Mouse (Mus musculus) A20 (cell line): Measurements from ENCODE around the gene Enc1.

ENCODE experiments used
- DNase-seq: peaks from one replicate; pipeline ENCODE4 v3.0.0-alpha.2; 2011; ENCODE audit warnings: low read depth, low spot score

The Enc1 gene

DNA sequence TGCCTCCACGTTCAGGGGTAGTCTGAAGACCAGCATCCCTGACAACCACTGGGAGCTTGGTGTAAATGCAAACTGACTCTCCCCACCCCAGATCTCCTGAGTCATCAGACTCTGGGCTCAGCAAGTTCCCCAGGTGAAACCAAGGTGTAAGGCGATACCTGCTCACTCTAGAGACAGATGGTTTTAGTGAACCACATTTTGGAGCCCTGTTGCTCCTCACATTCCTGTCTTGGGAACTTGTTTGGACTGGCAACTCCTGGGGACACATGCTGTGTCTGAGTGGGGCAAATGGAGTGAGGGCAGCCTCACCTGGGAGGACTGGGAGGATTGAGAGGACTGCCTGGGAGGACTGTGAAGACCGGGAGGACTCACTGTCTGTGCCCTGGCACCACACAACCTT is 13.1 kb upstream of the Enc1 start:
- DNase-seq: no peak

DNA sequence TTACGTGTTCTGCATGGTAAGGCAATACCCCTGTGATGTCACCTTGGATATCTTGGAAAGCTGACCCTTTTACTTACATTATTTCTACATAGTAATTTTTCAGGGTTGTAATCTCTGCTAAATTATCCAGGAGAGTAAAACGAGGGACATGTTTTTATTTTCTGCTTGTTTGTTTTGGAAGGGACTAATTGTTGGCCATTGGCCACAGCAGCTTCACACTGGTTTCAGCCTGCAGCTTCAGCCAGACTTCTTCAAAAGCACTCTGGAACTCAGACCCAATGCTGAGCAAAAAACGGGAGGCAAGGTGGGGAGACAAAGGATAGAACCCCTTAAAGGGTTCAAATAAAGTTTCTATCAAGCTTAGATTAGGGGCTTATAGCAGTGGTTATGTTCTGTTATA is 10.8 kb upstream of the Enc1 start:
- no peak for DNase-seq

DNA sequence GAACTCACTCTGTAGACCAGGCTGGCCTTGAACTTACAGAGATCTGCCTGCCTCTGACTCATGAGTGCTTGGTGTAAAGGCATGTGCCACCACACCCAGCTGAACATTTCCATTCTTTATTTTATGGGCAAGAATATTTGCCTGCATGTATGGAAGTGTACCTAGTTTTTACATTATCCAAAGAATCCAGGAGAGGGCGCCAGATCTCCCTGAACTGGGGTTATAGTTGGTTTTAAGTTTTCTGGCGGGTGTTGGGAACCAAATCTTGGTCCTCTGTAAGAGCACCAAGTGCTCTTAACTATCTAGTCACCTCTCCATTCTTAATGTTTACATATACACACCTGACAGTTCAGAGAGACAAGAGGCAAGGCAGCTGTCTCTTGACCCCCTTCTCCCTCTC is 7.8 kb upstream of the Enc1 start:
- peak; percentile 22 for DNase-seq

DNA sequence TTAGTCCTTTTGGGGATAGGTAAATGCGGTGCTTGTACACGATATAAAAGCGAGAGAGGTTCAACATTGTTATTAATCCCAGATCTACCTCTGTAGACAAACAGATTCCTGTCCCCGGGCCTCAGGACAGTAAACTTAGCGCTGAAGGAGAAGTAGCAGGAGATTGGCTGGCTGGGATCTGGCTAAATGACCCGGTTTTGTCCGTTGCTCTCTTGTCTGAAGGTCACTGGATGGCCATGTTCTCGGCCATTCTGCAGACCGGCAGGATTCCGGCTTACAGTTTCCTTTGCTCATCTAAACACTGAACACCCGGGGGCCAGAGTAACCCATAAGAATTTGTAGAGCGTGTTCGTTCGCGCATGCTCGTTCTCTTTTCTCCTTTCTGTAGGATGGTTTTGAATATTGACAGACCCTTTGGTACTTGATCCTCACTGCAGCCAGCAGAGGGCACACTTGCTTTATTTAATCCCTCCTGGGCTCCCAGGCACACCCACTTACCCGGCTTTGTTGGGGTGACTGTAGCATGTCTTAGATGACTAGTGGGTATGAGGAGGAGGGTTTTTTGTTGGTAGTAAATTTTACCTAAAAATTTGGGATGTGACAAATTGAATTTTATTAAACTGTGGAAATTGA is 6.0 kb upstream of the Enc1 start:
- peak; percentile 79 for DNase-seq

DNA sequence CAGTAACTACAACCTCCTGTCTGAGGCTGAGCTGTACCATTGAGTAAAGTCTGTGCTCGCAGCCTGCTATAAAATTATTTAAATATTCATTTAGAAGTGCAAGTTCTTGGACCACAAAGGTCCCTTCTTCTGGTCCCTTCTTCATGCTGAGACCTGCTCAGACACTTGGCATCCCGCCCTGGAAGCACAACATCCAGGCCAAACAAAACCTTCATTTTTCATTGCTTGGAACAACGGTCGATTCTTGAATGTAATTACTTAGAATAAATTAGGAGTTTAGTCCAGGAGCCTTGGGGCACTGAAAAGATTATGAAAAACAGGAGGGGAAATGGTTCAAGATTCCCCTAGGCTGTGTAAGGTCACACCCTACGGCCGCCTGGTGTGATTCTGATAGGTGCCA is 5.0 kb upstream of the Enc1 start:
- DNase-seq: no peak

DNA sequence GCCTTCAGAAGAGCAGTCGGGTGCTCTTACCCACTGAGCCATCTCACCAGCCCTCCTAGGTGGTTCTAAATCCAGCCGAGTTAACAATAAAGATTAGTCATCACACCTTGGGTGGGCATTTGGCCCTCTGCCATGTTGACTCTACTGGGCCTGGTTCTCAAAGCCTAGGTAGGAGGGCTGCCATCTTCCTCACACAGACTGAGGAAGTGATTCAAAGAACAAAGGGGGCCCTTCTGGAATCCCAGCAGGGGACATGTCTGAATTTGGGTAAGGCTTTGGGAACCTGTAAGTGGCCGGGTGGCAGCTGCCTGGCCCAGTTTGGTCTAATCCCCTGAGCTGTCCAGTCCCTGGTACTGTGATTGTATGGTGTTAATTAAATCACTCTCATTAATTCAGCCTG is 3.2 kb upstream of the Enc1 start:
- no peak for DNase-seq

DNA sequence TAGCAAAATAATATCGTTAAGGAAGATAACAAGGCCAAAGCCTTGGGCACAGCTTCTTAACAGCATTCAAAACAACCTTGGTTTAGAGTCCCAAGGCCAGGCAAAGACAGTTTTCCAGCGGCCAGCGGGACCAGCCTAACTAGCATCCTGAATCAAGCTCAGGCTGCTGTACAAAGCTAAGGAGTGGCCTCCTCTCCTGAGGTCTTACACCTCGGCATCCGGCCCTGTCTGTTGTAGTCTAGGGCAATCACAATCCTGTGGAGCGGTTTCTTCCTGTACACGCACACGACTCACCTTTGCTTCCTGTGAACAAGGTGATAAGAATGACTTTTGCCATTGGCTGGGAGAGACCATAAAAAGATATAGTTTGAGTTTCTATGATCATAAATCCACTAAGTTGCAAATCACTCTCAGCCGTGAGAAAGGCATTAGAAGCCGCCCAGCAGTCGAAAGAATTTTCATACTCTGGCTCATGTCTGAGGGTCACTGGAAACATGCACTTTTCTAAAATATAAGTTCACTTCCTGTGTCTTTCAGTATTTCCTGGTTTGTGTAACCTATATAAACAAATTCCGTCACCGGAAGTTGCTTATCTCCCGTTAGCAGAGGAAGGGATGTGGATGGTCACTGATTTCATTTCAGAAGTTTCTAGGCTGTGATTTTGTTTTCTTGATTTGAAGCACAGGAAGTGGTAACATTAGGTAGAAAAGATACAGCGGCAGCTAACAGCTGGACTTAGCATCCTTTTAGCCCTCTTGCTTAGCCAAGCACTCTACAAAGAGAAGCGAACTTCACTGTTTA is 2.5 kb upstream of the Enc1 start:
- no peak for DNase-seq

DNA sequence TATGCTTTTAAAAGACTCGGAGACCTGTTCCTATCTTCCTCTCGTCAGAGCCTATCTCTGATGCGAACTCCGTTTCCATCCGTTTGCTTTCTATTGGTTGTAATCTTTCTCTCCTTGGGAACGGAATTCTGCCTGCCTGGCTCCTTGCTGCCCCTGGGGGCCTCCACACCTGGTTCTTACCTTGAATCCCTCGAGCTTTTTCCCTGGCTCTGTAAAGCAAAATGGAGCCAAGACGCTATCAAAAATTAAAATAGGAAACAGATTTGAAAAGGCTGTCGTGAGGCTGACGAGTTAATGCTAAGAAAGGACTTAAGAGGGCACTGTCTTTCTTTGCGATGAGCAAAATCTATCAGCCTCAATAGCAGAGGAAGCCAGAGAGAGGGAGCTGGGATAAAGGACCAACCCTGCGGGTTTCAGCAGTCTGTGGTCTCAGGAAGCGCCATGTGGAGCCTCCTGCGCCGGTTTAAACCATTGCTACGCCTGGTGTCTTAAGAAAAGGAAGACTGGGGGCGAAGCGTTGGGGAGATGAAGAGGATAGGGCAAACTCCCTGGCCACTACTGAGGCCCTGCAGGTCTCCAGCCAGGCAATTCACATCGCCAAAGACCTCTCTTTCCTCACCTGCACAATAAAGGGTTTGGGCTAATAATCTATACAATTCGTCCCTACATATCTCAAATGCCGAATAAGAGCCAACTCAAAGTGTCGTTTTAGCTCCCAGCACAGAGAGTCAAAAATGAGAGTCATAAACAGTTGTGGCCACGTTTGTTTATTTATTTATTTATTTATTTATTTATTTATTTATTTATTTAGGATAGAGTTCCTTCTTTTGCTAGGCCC is 1.3 kb upstream of the Enc1 start:
- DNase-seq: peak; percentile 14

DNA sequence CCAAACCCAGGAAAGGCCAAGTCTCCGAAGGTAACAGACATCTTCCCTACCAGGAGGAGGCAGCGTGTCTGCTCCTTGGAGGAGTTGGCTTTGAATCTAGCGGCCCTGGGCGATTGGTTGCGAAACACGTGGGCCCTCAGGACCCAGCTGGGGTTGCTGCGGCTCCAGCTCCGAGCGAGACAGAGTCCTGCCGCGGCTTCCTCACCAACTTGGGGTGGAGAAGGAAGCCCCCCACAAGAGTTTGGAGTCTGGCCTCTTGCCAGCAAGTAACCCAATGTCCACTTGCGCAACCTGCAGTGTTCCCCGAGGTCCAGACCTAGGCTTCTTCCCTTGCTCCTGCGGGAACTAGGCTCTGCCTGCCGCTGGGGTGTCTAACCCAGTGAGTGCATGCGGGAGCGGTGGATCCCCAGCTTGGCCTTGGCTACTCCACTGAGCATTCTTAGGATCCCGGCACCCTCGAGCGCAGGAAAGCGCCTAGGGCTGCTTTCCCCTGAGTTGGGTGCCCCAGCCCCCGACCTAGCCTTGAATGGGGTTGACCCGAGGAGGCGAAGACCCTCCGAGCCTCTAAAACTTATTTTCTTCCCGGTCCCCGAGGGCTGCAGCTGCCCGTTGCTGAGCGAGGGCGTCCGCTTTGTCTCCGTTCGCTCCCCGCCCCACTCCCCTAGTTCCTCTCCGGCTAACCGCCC is 483 bp upstream of the Enc1 start:
- peak; percentile 55 for DNase-seq

DNA sequence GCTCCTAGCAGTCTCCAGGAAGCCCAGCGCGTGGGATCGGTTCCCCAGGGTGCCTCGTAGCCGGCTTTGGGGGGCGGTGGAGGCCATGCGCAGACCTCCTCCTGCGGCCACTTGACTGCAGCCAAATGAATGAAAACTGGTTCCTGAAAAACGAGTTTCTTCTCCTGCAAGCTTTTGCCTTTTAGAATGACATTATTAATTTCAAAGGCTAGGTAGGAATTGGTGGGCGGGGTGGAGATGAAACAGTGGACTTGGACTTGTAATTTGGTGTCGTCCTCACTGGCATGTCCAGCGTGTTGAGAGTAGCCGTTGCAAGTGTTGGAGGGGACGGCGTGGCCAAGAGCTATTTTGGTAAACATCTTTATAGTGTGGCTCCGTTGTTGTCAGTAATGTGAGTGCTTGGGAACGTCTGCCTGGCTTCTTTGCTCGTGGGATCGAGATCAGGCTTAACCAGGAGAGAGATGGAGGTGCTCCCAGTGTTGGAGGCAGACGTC is 929 bp downstream of the Enc1 start:
- DNase-seq: no peak

DNA sequence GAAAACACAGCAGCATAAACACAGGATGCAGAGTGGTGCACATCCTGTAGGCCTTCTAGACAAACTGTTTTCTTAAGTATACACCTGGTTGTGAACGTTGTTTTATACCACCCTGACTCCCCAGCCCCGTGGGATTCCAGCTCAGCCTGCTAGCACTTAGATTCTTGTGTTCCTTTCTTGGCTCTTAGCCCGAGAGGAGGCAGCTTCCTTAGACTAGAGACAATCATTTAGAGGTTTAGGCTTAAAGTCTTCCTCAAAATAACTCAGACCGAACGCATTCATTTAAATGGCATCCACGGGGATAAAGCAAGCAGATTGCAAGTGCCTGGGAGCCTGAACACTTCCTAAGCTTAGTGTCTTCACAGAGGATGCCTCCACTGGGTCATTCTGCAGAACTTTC is 1.8 kb downstream of the Enc1 start:
- no peak for DNase-seq

DNA sequence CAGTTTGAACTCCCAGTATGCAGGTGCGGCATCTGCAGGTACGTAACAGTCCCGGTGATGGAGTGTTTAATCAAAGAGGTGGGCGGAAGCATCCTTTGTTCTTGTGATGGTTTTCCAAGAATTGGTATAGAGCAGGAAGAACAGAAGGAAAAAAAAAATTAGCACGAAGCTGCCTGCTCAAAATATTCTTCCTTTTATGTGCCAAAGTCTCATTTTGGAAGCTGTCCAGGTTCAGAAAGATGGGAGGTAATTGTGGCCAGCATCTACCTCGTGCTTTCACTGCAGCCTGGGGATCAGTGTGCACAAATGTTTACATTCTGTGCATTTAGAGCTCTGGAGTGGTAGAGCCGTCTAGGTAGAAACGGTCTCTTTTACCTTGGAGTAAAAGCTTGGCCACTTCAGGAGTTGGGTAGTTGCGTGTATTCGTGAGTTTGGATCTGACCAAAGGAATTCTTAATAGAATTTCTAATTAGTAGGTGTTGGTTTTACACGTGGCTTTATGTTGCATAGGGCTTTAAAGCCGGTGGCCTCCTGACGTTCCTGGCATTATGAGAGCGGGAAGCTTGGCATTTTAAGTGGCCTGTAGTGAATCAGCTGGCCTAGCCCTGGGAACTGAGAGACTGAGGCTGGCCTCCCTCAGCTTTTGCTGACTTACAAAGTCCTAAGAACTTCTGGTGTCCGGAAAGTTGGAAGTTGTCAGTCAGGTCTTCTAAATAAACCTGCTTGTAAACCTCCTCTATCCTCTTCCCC is 3.2 kb downstream of the Enc1 start:
- DNase-seq: no peak

DNA sequence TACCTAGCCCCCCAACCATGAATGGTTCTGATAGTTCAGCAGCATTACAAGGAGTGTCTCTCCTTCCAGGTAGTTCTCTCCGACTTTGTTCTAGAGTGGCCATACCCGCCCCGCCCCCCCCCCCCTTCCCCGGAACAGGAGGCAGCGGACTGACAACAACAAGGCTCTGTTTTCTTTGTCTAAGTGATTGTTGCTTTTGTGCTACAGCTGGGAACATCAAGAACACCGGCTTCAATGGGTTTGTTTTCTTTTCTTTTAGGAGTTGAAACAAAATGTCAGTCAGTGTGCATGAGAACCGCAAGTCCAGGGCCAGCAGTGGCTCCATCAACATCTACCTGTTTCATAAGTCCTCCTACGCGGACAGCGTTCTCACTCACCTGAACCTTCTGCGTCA is 3.8 kb downstream of the Enc1 start:
- no peak for DNase-seq

DNA sequence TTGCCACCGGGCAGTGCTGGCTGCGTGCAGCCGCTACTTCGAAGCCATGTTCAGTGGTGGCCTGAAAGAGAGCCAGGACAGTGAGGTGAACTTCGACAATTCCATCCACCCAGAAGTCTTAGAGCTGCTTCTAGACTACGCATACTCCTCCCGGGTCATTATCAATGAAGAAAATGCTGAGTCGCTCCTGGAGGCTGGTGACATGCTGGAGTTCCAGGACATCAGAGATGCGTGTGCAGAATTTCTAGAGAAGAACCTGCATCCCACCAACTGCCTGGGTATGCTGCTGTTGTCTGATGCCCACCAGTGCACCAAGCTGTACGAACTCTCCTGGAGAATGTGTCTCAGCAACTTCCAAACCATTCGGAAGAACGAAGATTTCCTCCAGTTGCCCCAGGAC is 4.3 kb downstream of the Enc1 start:
- no peak for DNase-seq

DNA sequence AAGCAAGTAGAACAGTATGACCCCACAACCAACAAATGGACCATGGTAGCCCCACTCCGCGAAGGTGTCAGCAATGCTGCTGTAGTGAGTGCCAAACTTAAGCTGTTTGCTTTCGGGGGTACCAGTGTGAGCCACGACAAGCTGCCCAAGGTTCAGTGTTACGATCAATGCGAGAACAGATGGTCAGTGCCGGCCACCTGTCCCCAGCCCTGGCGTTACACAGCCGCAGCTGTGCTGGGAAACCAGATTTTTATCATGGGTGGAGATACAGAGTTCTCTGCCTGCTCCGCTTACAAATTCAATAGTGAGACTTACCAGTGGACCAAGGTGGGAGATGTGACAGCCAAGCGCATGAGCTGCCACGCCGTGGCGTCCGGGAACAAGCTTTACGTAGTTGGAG is 5.3 kb downstream of the Enc1 start:
- DNase-seq: no peak

DNA sequence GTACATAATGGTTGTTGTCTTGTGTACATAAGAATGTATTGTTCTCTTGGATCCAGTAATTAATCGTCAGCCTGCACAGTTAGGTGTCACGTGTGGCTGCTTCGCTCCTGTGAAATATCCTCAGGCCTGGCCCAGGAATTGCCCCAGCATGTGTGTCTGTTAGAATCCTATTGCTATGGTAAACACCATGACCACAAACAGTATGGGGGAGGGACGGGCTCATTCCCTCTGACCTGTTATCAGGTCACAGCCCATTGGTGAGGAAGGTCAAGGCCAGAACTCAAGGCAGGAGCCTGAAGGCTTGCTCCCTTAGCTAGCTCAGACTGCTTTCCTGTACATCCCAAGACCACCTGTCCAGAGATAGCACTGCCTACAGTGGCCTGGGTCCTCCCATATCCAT is 6.8 kb downstream of the Enc1 start:
- no peak for DNase-seq

DNA sequence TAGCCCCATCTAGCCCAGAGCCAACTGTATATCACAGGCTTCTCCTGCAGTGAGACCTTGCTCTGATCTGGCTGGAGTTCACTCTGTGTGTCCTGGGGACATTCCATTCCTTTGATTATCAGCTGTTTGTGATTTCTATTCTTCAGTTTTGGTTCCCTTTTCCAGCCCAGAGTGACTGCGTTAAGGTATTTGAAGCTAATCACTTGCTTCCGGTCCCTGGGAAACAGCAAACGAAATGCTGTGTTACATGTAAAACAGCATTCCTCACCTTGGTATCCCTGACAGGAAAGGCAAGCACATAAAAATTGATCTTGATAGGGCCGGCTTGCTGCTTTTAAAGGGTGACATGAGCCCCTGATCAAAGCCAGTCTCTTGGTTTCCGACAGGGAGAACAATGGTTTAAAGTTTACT is 8.2 kb downstream of the Enc1 start:
- peak; percentile 11 for DNase-seq

DNA sequence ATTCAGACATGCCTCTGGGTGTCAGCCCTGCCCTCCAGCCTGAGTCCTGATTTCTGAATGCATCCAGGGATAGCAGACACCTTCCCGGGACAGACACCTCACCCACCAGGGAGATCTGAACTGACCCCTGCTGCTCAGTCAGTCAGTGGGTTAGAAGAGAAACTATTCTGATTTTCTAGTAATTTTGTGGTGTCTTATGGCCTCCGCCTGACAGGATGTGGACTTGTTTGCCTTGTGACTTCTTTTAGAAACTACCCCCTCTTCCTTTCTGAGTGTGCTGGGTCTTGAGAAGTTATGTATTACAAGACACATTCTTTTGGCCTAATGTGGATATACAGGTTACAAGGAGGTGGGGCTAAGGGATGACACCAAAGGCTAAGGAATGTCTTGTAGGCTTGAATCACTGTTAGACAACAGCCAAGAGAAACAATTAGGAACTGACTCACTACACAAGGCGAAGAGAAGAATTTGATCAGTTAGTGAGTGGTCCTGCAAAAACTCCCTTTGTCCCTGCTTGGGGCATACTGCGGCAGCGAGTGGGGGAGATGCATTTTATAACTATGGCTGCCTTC is 8.7 kb downstream of the Enc1 start:
- DNase-seq: no peak

DNA sequence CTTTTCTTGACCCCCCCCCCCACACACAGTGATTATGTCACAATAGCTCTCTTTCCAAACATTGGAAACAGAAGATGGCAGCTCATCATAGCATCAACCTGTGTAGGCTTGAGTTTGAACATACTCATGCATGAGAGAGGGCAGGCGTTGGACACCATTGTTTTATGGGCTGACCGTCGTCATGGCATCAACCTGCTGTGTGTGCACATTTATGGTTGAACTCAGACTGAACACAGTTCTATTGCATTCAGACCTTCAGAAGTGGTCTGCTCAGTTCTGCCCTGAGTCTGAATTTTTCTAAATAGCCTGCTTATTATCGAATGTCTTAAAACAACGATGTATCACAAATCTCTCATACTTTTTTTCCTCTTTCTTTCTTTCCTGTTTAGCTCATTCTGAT is 9.2 kb downstream of the Enc1 start:
- DNase-seq: no peak

DNA sequence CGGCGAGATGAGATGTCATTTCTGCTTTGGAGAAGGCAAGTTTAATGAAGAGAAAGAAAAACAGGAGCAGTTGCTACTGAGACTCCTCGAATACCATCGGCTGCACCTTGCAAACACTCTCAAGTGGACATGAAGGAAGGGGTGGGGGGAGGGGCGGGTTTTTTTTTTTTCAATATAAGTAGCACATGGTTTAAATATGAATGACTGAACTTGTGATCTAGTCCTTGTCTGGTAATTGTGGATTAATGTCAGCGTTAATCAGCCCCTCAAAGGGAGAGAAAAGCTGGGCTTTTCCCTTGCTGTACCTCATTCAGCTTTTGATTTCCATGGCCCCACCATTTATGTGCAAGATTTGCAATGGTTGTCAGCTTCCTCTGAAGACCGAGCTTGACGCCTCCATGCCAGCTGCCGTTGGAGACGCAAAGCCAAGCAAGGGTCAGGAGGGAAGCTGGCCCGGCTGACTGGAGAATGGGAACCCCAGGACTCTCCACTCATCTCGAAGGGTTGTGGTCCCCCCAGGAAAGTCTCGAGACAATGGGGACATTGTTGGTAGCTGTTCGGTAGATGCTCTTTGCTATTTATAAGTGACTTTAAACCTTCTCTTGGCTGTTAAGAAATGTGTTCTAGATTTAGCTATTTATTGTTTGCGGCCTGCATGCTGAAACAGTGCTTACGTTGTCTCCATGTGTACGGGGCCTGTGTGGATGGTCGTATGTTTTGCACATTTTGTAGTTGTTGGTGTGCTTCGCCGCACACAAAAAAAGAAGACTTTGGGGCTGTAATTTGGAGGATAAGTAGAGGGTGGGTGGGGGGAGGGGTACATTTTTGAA is 9.9 kb downstream of the Enc1 start:
- no peak for DNase-seq
